Mouse (Mus musculus) kidney, adult 2 months (tissue): Measurements from ENCODE around the gene Cfap70.

ENCODE experiments used
- CTCF ChIP-seq: fragments of 200-500 bp; conservative IDR thresholded peaks from 2 replicates; pipeline ENCODE4 v1.5.1; 2011; ENCODE audit warnings: low read depth, mild to moderate bottlenecking, control low read depth, low read length, moderate library complexity, mixed read lengths; ENCODE audit not compliant: insufficient read depth, insufficient read length
- POLR2A ChIP-seq: fragments of 200-500 bp; IDR thresholded peaks from one replicate; pipeline ENCODE4 v1.6.1; 2011; ENCODE audit warnings: low read depth, low read length, control low read depth

DNA sequence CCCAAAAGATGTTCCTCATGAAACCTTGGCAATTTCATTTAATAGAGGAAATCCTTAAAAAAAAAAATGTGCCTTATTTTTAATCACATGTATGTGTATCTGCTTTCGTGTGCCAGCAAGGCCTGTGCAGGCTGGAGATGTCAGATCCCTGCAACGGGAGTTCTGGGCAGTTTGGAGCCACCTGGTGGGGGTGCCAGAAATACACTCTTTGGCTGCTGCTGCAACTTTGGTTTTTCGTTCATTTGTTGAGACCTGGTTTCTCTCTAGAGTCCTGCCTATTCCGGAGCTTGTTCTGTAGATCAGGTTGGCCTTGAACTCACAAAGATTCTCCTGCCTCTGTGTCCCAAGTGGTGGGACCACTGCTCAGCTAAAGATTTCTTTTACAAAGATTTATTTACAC lies 53.2 kb downstream of the Cfap70 start:
- TF ChIP-seq CTCF (no peak; the same call in 1 of the 2 replicates), POLR2A (no peak)
